Mouse (Mus musculus) spleen, postnatal 36 days (tissue): Measurements from ENCODE around the gene Gm4847.

Source experiments
- DNase-seq, 2 experiments: peaks; one replicate each; pipeline ENCODE4 v3.0.0; 2022; ENCODE audit warnings: low spot score in 2 of 2, mixed read lengths in 1 of 2

Gm4847 gene

GRCm38 (mm10) chr1:166647593-166647992 lies at the start of gene Gm4847:
Gene Gm4847, minus strand, starts transcription at chr1:166647693.
- no peak for DNase-seq

DNA sequence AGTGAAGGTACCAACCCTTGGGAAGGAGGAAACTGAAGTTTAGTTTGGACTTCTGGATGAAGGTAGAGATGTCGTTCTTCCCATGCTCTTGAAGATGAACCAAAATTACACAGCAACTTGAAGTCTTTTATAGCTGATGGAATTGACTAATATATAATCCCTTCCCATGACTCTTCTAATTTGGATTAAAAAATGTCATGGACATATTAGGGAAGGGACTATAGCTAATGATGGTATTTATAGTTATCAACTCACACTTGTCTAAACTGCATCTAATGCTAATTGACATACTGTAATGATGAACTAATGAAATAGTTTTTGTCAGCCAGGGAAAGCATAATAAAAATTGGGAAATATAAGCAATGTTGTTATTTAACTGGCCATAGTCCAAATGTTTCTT lies 34.3 kb upstream of the Gm4847 start, which contains the start of gene Fmo9:
Gene Fmo9, minus strand, starts transcription at position 101 of the 400 bp plus-strand sequence.
- DNase-seq, result no peak

GRCm38 (mm10) chr1:166669264-166669663 lies 21.8 kb upstream of the Gm4847 start:
- DNase-seq, result no peak

- no peak for DNase-seq
Measured at GRCm38 (mm10) chr1:166660800-166661199, 13.3 kb upstream of the Gm4847 start.
